Mouse (Mus musculus) T-helper 2 cell (primary cell): ENCODE data around the gene Psenen.

Experiments
- in situ Hi-C: fragments of 300-600 bp; cut with MboI, MseI; formaldehyde crosslinking; loops from one replicate; pipeline ENCODE4 v1.15.1; 2025; ENCODE audit warnings: high pct_unique_total_duplicates

Gene Psenen

GRCm38 (mm10) chr7:30563117-30563905, at the start of gene Psenen, which contains the start of the genes U2af1l4 and Gm49396:
Psenen (minus strand) TSS chr7:30563627.
U2af1l4 (plus strand) TSS chr7:30563301.
Gm49396 (plus strand) TSS chr7:30563344.
- in situ Hi-C loops, result no loop called here

GRCm38 (mm10) chr7:30612654-30613402, 49.4 kb upstream of the Psenen start, which contains the start of gene Upk1a:
Upk1a (minus strand) TSS chr7:30612847.
- in situ Hi-C loops, result loop anchor here (5.0 kb wide), 1 partner anchor 121 kb away; the partner anchor contains the start of gene Prodh2

- in situ Hi-C loops, result loop anchor here (5.0 kb wide), 1 partner anchor 118 kb away; the partner anchor contains the start of gene Prodh2
Measured at GRCm38 (mm10) chr7:30610043-30610442, 46.6 kb upstream of the Psenen start.

- in situ Hi-C loops, result no loop called here
Measured at GRCm38 (mm10) chr7:30608476-30608875, 45.0 kb upstream of the Psenen start.

GRCm38 (mm10) chr7:30607706-30608309, 44.4 kb upstream of the Psenen start:
- in situ Hi-C loops, result no loop called here

- in situ Hi-C loops, result no loop called here
Measured at GRCm38 (mm10) chr7:30604944-30605343, 41.5 kb upstream of the Psenen start.

- in situ Hi-C loops, result no loop called here
Measured at GRCm38 (mm10) chr7:30604424-30604823, 41.0 kb upstream of the Psenen start.

GRCm38 (mm10) chr7:30602583-30602982, 39.2 kb upstream of the Psenen start:
- in situ Hi-C loops, result no loop called here

GRCm38 (mm10) chr7:30600651-30601050, 37.2 kb upstream of the Psenen start:
- in situ Hi-C loops, result no loop called here

- in situ Hi-C loops, result no loop called here
Measured at GRCm38 (mm10) chr7:30599933-30600353, 36.5 kb upstream of the Psenen start.

- in situ Hi-C loops, result no loop called here
Measured at GRCm38 (mm10) chr7:30598786-30599185, 35.4 kb upstream of the Psenen start, which contains the start of gene Zbtb32. Zbtb32 (minus strand) TSS chr7:30598909.

GRCm38 (mm10) chr7:30596811-30597210, 33.4 kb upstream of the Psenen start:
- in situ Hi-C loops, result no loop called here

GRCm38 (mm10) chr7:30596093-30596492, 32.7 kb upstream of the Psenen start:
- in situ Hi-C loops, result no loop called here

GRCm38 (mm10) chr7:30594510-30595024, 31.1 kb upstream of the Psenen start:
- in situ Hi-C loops, result no loop called here

GRCm38 (mm10) chr7:30593579-30594509, 30.4 kb upstream of the Psenen start:
- in situ Hi-C loops, result no loop called here

- in situ Hi-C loops, result no loop called here
Measured at GRCm38 (mm10) chr7:30592772-30593423, 29.5 kb upstream of the Psenen start.

GRCm38 (mm10) chr7:30591605-30591951, 28.2 kb upstream of the Psenen start:
- in situ Hi-C loops, result no loop called here

- in situ Hi-C loops, result no loop called here
Measured at GRCm38 (mm10) chr7:30590927-30591604, 27.6 kb upstream of the Psenen start.

- in situ Hi-C loops, result no loop called here
Measured at GRCm38 (mm10) chr7:30589435-30590301, 26.2 kb upstream of the Psenen start.
